Mouse (Mus musculus): ENCODE results near the gene Zbtb11.

The Zbtb11 gene

DNA sequence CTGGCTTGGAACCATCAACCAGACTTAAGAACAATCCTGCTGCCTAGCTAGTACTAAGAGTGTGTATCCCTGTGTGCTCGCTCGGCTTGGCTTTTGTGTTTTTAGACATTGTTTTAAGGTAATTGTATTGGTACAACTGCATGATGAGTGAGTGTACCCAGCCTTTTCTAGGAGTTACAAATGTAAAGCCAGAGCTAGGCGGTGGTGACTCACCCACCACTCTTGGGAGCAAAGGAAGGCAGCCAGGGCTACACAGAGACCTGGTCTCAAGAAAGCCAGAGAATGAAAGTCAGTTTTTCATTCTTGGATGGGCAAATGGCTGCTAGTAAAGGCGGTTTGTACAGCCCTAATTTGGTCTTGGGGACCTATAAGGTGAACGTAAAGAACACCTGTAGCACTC lies 3.3 kb upstream of the Zbtb11 start:
- no peak for DNase-seq (ENCODE audit: low read depth, low spot score)

DNA sequence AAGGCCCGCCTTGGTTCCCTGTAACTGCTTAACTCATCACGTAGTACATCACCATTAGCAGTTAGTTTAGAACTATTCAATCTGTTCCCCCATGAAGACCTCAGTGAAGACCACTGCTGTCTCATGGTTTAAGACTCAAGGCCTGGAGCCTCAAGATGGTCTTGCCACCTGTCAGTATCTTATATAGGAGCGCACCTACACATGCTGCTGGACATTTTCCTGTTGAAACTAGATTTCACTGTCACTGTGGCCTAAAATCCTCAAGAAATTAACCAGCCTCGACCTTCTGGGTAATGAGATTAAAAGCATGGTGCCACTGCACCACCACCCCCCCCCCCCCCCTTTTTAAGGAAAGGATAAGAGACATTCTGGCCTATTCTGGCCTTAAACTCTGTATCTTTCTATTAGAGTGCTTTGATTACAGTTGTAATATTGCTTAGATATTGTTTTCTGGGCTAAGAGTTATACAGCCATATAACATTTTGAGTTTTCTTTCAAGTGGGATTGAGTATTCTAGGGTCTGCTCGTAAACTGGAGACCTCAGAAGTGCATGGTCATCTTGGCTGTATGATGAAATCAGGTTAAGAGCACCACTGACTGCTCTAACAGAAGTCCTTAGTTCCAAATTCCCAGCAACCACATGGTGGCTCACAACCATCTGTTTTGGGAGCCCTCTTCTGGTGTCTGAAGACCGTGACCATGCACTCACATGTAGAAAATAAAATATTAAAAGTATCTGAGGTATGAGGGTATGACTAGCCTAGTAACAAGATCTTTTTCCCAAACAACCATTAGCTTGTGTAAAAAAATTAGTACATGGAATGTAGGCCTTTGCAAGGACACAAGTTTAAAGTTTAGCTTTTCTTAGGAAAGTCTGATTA lies 1.7 kb upstream of the Zbtb11 start:
- DNase-seq (ENCODE audit: low read depth, low spot score), result no peak

DNA sequence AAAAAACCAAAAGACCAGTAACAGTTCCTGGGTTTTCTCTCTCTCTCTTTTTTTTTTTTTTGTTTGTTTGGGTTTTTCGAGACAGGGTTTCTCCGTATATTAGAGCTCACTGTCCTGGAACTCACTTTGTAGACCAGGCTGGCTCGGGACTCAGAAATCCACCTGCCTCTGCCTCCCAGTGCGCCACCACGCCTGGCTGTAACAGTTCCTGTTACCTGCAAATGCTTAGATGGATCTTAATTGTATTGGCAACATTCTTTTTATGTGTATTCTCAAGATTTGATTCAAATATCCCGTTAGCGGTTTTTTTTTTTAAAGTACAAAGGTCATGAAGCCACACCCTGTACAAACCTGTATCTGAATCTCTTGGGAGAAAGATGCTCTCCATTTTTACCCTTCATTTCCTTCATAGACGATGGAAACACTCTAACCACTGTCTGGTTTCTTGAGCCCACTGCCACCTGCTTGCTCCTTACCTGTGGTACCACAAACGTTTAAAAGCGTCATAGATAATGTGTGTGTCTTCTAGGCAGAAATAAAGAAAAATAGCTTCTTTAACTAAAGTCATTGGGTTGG lies 969 bp upstream of the Zbtb11 start:
- no peak for DNase-seq (ENCODE audit: low read depth, low spot score)

DNA sequence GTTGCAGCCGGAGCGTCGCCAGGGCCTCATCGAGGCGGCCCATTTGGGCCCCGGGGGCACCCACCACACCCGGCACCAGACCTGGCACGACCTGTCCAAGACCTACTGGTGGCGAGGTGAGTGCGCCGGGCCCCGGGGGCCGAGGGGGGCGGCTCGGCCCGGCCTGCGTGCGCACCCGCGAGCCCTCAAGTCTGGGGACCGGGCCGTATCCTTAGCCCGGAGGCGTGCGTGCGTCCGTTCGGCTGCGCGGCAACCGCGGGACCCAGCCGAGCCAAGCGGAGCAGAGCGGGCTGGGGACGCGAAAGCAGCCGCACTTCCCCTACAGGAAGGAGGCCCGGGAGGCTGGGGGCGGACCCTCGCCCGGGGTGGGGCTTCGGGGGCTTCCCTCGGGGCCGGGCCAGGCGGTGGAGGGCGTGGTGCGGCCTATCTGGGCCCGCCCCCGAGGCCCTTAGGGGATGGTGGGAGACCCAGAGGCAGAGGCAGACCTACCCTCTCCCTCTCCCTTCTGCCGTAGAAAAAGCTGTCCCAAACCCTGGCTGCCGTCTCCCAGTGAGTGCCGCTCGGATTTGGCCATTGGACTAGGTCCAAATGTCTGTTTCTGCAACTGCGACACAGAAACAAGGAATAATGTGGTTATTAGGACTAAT lies 696 bp downstream of the Zbtb11 start:
- DNase-seq (ENCODE audit: low read depth, low spot score), result peak; percentile 72

DNA sequence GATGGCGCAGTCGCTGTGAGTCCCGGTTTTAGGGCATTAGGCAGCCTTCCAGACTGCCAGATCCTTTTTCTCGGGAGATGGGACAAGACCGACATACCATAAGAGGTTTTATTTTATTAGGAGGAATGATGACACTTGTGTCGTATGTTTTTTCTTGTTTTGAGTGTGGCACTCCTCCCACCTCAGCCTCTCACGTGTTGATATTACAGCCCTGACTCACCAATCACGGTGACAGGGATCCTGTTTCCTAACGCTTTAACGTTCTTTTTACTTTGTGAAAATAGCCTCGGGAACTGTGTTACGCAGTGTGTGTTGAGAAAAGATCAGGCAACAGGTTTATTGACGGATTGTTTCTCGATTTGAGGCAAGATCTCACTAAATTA lies 1.2 kb downstream of the Zbtb11 start:
- no peak for DNase-seq (ENCODE audit: low read depth, low spot score)

DNA sequence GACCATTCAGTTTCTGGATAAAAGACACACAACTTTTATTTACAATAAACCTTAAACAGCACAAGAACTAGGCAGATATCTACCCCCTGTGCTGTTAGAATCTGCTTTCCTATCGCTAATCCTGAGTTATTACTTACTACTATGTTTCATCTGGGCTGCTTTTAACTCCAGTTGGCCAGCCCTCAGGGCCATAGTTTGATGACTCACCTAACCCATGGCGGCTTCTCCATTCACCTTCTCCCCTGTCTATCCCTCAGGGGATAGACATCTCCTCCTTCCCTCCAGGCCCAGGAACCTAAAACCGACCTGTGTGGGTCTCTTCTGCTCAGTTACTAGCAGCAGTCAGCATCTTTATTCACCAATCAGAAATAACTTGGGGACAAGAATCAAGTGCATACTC lies 12.3 kb downstream of the Zbtb11 start:
- no peak for DNase-seq (ENCODE audit: low read depth, low spot score)

DNA sequence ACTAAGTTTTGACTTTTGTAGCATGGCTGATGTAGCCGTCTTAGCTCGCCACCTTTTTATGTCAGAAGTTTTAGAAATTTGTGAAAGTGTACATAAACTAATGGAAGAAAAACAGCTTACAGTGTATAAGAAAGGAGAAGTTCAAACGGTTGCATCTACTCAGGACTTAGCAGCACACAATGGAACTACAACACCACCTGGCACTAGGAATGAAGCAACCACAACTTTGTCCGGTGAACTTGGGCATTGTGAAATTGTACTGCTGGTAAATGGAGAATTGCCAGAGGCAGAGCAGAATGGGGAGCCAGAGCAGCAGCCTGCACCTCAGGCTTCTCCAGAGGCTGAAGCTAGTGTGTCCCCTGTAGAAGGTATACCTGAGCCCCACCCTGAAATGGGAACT lies 16.6 kb downstream of the Zbtb11 start:
- DNase-seq (ENCODE audit: low read depth, low spot score), result no peak

DNA sequence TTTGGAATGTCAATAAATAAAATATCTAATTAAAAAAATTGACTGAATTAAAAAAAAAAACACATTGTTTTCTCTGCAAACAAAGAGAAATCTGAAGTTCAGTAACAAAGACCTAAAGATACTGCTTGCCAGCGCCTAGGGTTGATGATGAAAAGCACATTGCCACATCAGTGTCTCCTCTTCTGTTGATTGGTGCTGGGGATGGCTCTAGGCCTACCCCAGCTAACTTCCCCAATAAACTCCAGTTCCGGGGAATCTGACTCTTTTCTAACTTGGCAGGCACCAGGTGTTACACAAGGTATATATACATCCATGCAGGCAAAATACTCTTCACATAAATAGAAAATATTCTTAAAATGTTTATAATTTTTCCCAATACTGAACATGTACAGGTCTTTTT lies 20.6 kb downstream of the Zbtb11 start:
- DNase-seq (ENCODE audit: low read depth, low spot score), result no peak

DNA sequence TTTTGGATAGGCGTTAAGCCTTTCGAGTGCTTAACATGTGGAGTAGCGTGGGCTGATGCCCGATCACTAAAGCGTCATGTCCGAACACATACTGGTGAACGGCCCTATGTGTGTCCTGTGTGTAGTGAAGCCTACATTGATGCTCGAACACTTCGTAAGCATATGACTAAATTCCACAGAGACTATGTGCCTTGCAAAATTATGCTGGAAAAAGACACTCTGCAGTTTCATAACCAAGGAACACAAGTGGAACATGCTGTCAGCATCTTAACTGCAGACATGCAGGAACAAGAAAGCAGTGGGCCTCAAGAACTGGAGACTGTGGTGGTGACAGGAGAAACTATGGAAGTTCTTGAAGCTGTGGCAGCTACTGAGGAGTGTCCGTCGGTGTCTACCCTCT lies 33.1 kb downstream of the Zbtb11 start:
- no peak for DNase-seq (ENCODE audit: low read depth, low spot score)

DNA sequence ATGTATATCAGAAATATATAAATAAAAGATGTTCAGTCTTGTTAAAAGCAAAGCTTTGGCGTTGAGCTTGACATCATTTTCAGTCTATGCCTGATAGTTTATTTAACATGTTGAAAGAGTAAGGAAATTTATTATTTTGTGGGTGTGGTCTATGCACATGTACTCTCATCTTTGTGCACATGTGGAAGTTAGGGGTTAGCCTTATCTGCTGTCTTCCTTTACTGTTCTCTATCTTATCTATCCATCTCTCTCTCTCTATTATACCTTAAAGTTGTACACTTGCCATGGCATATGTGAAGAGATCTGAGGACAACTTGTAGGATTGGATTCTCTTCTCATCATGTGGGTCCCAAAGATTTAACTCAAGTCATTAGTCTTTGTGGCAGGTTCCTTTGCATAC lies 35.2 kb downstream of the Zbtb11 start:
- no peak for DNase-seq (ENCODE audit: low read depth, low spot score)

DNA sequence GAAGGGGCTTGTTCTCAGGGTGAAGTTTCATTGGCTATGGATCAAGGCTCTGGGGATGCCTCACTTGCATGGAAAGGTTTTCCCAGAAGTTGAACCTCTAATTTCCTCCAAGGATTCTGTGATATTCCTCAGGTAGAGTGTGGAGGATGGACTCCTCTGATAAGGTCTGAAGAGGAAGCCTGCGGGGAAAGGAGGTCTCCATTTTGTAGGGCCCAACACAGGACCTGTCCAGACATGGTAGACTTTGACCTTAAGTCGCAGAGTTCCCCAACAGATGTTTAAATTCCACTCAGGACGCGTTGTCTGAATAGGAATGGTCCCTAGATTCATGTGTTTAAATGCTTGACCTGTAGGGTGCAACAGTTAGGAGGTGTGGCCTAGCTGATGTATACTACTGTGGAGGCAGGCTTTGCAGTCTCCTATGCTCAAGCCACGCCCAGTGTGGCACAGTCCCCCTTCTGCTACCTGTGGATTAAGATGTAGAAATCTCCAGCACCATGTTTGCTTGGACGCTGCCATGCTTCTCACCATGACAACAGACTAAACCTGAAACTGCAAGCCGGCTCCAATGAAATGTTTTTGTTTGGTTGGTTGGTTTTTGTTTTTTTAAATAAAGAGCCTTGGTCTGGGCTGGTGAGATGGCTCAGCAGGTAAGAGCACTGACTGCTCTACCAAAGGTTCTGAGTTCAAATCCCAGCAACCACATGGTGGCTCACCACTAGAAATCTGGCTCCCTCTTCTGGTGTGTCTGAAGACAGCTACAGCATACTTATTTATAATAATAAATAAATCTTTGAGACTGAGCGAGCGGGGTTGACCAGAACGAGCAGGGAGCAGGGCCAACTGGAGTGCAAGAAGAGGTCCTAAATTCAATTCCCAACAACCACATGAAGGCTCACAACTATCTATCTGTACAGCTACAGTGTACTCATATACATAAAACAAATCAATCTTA lies 39.4 kb downstream of the Zbtb11 start:
- DNase-seq (ENCODE audit: low read depth, low spot score), result no peak

DNA sequence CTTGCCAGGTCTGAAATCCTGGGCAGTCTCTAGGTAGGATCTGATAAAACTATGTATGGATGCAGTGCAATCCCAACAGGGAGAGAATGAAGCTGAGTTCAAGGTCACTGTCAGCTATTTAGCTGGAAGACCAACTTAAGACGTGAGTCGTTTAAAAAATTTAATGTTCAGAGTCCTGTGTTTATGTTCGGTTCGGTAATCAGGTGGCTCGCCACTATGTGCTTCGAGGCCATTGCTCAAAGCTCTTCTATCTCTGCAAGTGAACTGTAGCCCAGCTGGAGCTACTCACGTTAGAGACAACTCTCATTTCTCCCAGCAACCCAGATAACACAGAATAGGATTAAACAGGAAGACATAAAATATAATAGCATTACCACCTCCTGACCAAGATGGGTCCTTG lies 40.4 kb downstream of the Zbtb11 start:
- DNase-seq (ENCODE audit: low read depth, low spot score), result no peak

DNA sequence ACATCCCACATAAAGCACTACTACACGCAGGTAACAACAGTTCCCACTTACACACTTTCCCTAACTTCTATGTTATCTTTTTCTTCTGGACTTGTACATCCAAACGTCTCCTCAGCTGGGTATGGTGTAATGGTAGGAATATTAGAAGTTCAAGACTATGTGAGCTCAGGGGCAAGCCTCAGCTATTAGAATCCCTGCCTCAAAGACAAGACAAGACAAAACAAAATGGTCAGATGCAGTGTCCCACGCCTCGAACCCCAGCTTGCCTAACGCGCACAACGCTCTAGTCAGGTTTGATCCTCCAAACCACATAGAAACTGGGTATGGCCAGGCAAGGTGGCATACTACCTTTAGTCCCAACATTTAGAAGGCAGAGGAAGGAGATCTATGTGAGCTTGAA lies 46.0 kb downstream of the Zbtb11 start:
- DNase-seq (ENCODE audit: low read depth, low spot score), result no peak

DNA sequence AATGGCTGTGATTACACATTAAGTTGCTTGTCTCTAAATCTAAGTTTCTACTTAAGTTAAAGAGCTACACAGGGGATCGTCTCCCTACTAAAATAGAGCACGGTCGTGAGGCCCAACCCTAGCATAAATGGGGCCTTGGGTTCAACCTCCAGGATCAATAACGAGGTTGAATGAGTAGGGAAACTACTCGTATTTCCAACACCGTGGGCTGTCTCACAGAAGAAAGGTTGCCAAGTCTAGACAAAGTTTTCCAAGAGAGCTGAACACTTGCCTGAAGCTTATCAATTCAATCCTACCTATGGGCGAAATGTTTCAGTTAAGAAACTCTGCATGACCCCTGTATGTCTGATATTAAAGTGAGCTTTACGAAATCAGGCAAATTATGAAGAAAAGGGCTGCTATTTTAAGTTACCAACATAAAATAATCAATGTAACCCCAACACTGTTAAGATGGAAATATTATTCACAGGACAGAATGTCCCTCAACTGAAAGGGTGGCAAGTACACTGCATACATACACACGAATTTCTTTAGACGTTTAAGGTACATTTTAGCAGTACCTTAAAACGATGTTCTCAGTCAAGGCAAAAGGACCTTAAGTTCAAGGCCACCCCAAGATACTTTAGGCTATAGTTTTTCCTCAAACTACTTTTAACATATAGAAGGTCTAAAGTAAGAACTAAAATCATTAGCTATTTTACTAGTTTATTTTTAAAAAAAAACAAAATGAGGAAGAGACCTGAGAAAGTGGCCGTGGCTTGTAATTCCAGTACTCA lies 54.4 kb downstream of the Zbtb11 start:
- no peak for DNase-seq (ENCODE audit: low read depth, low spot score)

DNA sequence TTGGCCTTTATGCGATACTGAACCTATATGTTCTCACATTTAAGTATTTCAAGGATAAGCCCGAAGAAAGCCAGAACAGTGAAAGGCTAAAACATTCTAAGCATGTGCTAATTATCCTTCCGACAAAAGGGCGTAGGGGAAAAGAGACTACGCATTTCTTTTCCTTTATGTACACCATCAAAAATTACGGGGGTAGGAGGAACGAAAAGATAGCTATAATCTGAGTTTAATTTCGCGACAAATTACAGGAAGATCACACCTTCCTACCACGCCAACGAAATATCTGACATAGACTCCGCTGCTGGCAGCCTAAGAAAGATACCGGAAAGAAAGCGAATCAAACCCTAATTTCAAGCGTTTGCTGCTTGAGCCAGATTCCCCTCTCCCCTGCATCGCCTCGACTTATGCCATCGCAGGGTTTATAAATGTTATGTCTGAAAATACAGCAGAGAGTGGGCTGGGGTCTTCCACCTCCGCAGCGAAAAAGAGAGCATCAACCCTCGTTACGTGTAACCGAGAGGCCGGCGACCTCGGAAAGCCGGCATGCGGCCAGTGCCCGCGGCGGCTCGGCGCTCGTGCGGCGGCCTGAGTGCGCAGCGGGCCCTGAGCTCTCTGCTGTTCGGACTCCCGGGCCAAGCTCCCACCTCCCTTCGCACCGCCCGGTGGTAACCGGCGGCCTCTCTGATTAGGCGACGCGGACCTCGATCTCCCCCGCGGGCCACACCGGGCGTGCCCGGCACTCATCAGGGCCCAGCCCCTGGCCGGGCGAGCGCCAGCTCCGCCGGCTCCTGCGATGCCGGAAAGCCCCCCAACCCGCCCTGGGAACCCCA lies 55.3 kb downstream of the Zbtb11 start:
- no peak for DNase-seq (ENCODE audit: low read depth, low spot score)

DNA sequence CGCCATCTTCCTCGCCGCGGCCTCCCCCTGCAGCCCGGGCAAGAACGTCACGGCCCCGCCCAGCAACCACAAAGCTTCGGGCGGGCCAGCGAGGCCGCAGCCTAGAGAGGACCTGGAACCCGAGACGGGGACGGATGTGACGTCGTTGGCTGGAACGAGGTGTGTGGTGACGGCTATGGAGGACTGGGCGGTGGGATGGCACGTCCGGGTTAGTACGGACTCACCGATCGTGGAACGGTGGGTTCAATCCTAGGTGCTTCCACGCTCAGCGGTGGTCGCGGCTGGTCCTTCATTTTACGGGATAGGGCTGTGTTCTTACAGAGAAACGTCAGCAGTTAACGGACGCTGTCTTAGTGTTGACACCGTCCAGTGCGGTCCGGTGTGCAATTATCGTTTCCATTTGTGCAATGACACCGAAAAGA lies 56.0 kb downstream of the Zbtb11 start, which contains the start of gene Pcnp:
Gene Pcnp, minus strand, starts transcription at position 79 of the 422 bp plus-strand sequence.
- DNase-seq (ENCODE audit: low read depth, low spot score), result peak; percentile 97

DNA sequence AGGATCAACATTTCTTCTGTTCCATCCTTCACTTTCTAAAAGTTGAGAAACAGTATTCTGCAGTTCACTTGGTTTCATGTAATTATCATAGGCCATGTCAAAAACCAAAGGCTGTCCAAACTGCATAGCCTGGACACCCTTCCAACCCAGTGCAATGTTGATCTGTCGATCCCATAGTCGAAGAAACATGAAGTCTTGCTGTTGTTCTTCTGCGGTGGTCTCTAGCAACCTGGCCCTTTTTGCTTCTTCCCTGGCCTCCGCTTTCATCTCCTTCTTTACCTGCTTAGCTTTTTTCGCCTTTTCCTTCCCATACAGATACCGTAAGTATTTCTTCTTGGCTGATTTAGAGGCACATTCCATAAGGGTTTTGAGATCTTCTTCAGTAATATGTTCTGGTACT lies 60.9 kb downstream of the Zbtb11 start:
- no peak for DNase-seq (ENCODE audit: low read depth, low spot score)

DNA sequence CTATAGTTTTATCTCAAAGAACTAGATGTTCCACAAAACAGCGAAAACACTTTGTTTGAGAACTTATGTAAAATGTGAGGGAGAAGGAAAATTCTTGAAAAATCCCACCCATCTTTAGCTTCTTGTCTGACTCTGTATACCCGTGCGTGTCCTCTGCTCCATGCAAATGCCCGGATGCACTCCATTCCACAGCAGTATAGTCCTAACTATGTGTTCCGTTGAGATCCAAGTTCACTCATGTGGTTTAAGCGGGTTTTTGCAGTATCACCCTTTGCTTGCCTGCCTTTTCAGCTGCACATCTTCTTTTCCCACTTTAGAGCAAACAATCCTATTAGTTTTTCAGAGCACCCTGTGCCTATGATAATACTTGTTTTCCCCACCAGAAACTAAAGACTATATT lies 62.8 kb downstream of the Zbtb11 start:
- no peak for DNase-seq (ENCODE audit: low read depth, low spot score)

DNA sequence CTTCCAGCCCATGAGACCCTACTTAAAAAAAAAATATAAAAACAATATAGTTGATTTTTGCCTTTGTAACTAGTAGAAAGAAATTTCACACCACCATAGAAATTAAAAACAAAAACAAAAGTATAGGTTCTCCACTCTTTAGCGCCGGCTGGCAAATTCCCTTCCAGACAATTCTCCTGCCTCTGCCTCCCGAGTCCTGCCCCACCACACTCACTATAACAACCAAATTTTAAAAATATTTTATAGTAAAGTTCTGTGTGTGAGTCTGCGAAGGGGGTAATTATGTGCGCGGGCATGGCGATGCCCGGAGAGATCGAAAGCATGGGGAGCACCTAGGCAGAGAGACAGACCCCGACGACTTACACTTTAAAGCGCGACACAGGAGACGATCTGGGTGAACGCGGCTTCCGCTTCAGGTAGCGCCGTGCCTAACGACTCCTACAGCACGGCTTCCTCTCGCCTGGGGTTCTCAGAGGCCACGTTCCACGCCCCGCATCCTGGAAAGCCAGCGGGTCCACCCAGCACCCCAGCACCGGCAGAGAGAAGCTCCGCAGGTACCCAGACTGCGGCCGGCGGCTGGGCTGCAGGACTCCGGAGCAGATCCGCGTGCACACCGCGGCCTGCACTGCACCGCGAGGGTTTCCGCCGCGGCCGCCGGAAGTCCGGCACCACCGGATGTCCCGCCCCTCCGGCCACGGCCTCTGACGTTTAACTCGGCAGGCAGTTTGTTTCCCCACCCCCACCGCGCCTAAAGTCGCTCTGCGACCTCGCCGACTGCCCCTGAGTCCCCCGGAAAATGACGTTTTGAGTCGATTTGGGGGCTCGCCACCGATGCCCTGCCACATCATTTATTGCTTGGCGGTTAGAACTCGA lies 63.7 kb downstream of the Zbtb11 start, which contains the start of gene Trmt10c:
Gene Trmt10c, minus strand, starts transcription at position 682 of the 873 bp plus-strand sequence.
- DNase-seq (ENCODE audit: low read depth, low spot score), result peak; percentile 87

Measured in retina, postnatal 7 days (tissue).